26 mouse cellular contexts compared by ENCODE assay signal in genomic region chr10:95261279-95261678, GRCm38 (mm10).
A peak's percentile ranks its signal among the peaks of the same experiment; 100 is the strongest.
DNase-seq lines count a peak whose midpoint lies in the region; ATAC-seq and TF ChIP-seq lines count a peak whose summit lies in the region.
"Had no signal": no experiment of that assay in that cellular context is flagged by ENCODE, and none has a peak within 500 bp of the region (broad histone marks: within the 10 kb centered on the region; RNA-seq: fewer than 3 reads in every experiment).

No protein-coding gene starts in this region.

- no peak overlapping the region for H3K4me3 ChIP-seq in liver, postnatal 0 days (ENCODE audit: low read depth, low read length)
- H3K4me3 ChIP-seq in liver, embryonic 11.5 days (ENCODE audit: low read depth, low read length) = no peak overlapping the region
- H3K4me3 ChIP-seq: embryonic facial prominence, embryonic 15.5 days; heart, embryonic 15.5 days; layer of hippocampus, adult 2 months; limb, embryonic 10.5 days; midbrain, embryonic 15.5 days; myocyte; neural tube, embryonic 15.5 days had no signal

- H3K4me1 ChIP-seq in liver, postnatal 0 days (ENCODE audit: insufficient read depth) = peaks cover 6% of the 10 kb centered on the region
- H3K4me1 ChIP-seq in liver, embryonic 11.5 days (replicated peaks; ENCODE audit: control insufficient read depth, insufficient read depth, low read length) = peaks cover 8% of the 10 kb centered on the region; the same call in 1 of the 2 replicates

- no peak overlapping the region for H3K9ac ChIP-seq in liver, postnatal 0 days (replicated peaks)
- no peak overlapping the region for H3K9ac ChIP-seq in liver, embryonic 11.5 days (ENCODE audit: low read depth, low read length)
- H3K9ac ChIP-seq: embryonic facial prominence, embryonic 15.5 days; heart, embryonic 15.5 days; hindbrain, embryonic 14.5 days; midbrain, embryonic 15.5 days; neural tube, embryonic 15.5 days had no signal

- no peaks in the 10 kb centered on the region for H3K36me3 ChIP-seq in liver, postnatal 0 days (replicated peaks; ENCODE audit: insufficient read depth, low read length)
- no peaks in the 10 kb centered on the region for H3K36me3 ChIP-seq in liver, embryonic 11.5 days (ENCODE audit: control insufficient read depth, insufficient read depth, low read length)
- H3K36me3 ChIP-seq: embryonic facial prominence, embryonic 15.5 days; heart, embryonic 15.5 days; limb, embryonic 10.5 days; midbrain, embryonic 15.5 days; neural tube, embryonic 15.5 days had no signal

- no peak for TF ChIP-seq CTCF in liver, postnatal 0 days (IDR thresholded peaks at IDR 0.05; ENCODE audit: low read depth)

- no peaks in the 10 kb centered on the region for H3K27me3 ChIP-seq in liver, postnatal 0 days (ENCODE audit: insufficient read depth, low read length)
- H3K27me3 ChIP-seq in liver, embryonic 11.5 days (replicated peaks; ENCODE audit: control insufficient read depth, insufficient read depth, low read length) = peaks cover 3% of the 10 kb centered on the region; the same call in 1 of the 2 replicates
- H3K27me3 ChIP-seq: heart, embryonic 15.5 days; Patski had no signal

- TF ChIP-seq EP300 in liver, postnatal 0 days (IDR thresholded peaks at IDR 0.05; ENCODE audit: low read depth) = no peak

- H3K4me2 ChIP-seq in liver, postnatal 0 days (ENCODE audit: low read depth, low read length) = no peak overlapping the region
- H3K4me2 ChIP-seq in liver, embryonic 11.5 days = no peak overlapping the region
- H3K4me2 ChIP-seq: embryonic facial prominence, embryonic 15.5 days; heart, embryonic 15.5 days; hindbrain, embryonic 14.5 days; midbrain, embryonic 15.5 days; neural tube, embryonic 15.5 days had no signal

- 37% methylated on average over 2 of the region's 2 CpGs for WGBS in liver, postnatal 0 days (ENCODE audit: insufficient replicate concordance)
- WGBS in liver, embryonic 11.5 days = 21% methylated on average over 2 of the region's 2 CpGs

- ATAC-seq in liver, postnatal 0 days = no peak
- ATAC-seq in liver, embryonic 11.5 days (replicated peaks; ENCODE audit: low FRiP score) = no peak
- ATAC-seq: forebrain, embryonic 14.5 days; intestine, postnatal 0 days; midbrain, embryonic 15.5 days; Patski had no signal

- 0 out of 2 replicates have a peak overlapping the region, but pooled peaks have one; percentile 19 for H3K27ac ChIP-seq in liver, postnatal 0 days (ENCODE audit: low read depth)
- H3K27ac ChIP-seq in liver, embryonic 11.5 days (ENCODE audit: low read depth, low read length) = no peak overlapping the region
- H3K27ac ChIP-seq: embryonic facial prominence, embryonic 15.5 days; heart, embryonic 15.5 days; hindbrain, embryonic 14.5 days; limb, embryonic 10.5 days; macrophage; midbrain, embryonic 15.5 days; neural tube, embryonic 15.5 days had no signal

- no peaks in the 10 kb centered on the region for H3K9me3 ChIP-seq in liver, postnatal 0 days (ENCODE audit: low read length)
- H3K9me3 ChIP-seq in liver, embryonic 11.5 days (ENCODE audit: control insufficient read depth, low read length) = no peaks in the 10 kb centered on the region
- H3K9me3 ChIP-seq: embryonic facial prominence, embryonic 15.5 days; heart, embryonic 15.5 days; limb, embryonic 10.5 days; midbrain, embryonic 15.5 days; neural tube, embryonic 15.5 days had no signal

- no peak for DNase-seq in liver, postnatal 0 days
- DNase-seq in liver, embryonic 11.5 days (ENCODE audit: low spot score) = no peak
- peak; percentile 74 for DNase-seq in CD4-positive helper T cell, adult 2 months (ENCODE audit: low read depth, low spot score)
- DNase-seq in T-cell, adult 2 months (ENCODE audit: low spot score) = peak; percentile 39
- peak; percentile 60 for DNase-seq in naive thymus-derived CD4-positive, alpha-beta T cell, adult 2 months (ENCODE audit: low read depth)
- no peak for DNase-seq in ovary, postnatal 36 days (ENCODE audit: low spot score)
- DNase-seq in cerebellum, adult 18-20 months = no peak
- DNase-seq: adrenal gland, postnatal 14 days; cerebellum, adult 9-10 months; gastrocnemius, postnatal 10 days; heart, adult 18-20 months; heart, postnatal 36 days; kidney, postnatal 25 days; liver had no signal

Comparison
In these comparisons a context has a peak if more than half of its experiments do, and no peak if none do; other contexts are left out.
1. DNase-seq: peak in CD4-positive helper T cell, adult 2 months (single experiment), T-cell, adult 2 months (single experiment) and naive thymus-derived CD4-positive, alpha-beta T cell, adult 2 months (single experiment); none in liver, postnatal 0 days (single experiment), liver, embryonic 11.5 days (single experiment), ovary, postnatal 36 days (single experiment) and cerebellum, adult 18-20 months (0 of 2).